Mouse (Mus musculus) heart, postnatal 0 days (tissue): ENCODE measurements around the gene Stxbp6. TPM values are rescaled to one million over a fixed set of nuclear protein-coding genes. Genes with fewer than 3 reads are reported as not detected.

Source experiments
- ATAC-seq: fragments of 200-750 bp; cut with Nextera tagmentation; 2 replicates; pipeline ENCODE4 v1.8.0; 2017; ENCODE audit warnings: low read depth, moderate number of reproducible peaks, moderate library complexity; ENCODE audit not compliant: insufficient read depth
- DNase-seq: peaks from one replicate; pipeline ENCODE4 v3.0.0-alpha.2; 2016; ENCODE audit warnings: low spot score
- H3K27ac ChIP-seq: fragments of 300-500 bp; sonication (generic); 2 replicates; pipeline ENCODE4 v1.5.1; 2014; ENCODE audit warnings: low read depth, mild to moderate bottlenecking
- H3K27me3 ChIP-seq: fragments of 300-500 bp; sonication (generic); 2 replicates; pipeline ENCODE4 v1.6.1; 2014; ENCODE audit warnings: low read length, mixed read lengths; ENCODE audit not compliant: control insufficient read depth, insufficient read depth
- H3K36me3 ChIP-seq: fragments of 300-500 bp; sonication (generic); replicated peaks from 2 replicates; pipeline ENCODE4 v1.6.1; 2014; ENCODE audit warnings: low read length, mixed read lengths; ENCODE audit not compliant: control insufficient read depth, insufficient read depth
- H3K4me1 ChIP-seq: fragments of 300-500 bp; sonication (generic); 2 replicates; pipeline ENCODE4 v1.6.1; 2014; ENCODE audit warnings: antibody characterized with exemption; ENCODE audit not compliant: control insufficient read depth, insufficient read depth
- H3K4me2 ChIP-seq: fragments of 300-500 bp; sonication (generic); 2 replicates; pipeline ENCODE4 v1.6.1; 2014; ENCODE audit warnings: low read depth, mild to moderate bottlenecking, low read length, moderate library complexity
- H3K4me3 ChIP-seq: fragments of 300-500 bp; sonication (generic); 2 replicates; pipeline ENCODE4 v1.5.1; 2014; ENCODE audit warnings: low read depth, low read length
- H3K9ac ChIP-seq: fragments of 300-500 bp; sonication (generic); replicated peaks from 2 replicates; pipeline ENCODE4 v1.6.1; 2014; ENCODE audit warnings: low read depth, low read length, mixed read lengths
- H3K9me3 ChIP-seq: fragments of 300-500 bp; sonication (generic); replicated peaks from 2 replicates; pipeline ENCODE4 v1.6.1; 2016; ENCODE audit warnings: low read length; ENCODE audit not compliant: control insufficient read depth
- CTCF ChIP-seq: IDR thresholded peaks from 2 replicates; pipeline ENCODE4 v1.5.1; 2016; ENCODE audit warnings: antibody characterized with exemption, control low read depth, low read depth
- EP300 ChIP-seq: IDR thresholded peaks from 2 replicates; pipeline ENCODE4 v1.6.1; 2016; ENCODE audit warnings: antibody characterized with exemption, low read depth
- WGBS: fragments of 180-500 bp; shearing (Covaris S2); extraction: QIAGEN DNeasy Blood & Tissue Kit; methylation state at CpG from one replicate; pipeline ENCODE4 v1.1.7; 2014; 5-methylcytosine and 5-hydroxymethylcytosine counted together
- polyA plus RNA-seq: library from polyadenylated mRNA; unstranded; fragments of >200 nt; fragmentation: Nextera tagmentation; extraction: Ambion mirVana; gene quantifications from 2 replicates; pipeline ENCODE4 v1.2.1, GENCODE M21; 2015
- total RNA-seq: library from RNA; depleted of rRNA; stranded (reverse); fragments of >200 nt; gene quantifications from 2 replicates; pipeline ENCODE4 v1.2.3, GENCODE M21; 2014; ENCODE audit warnings: low replicate concordance

The Stxbp6 gene
- total and polyA plus RNA-seq, 2 experiments from 2014 or later, result 8.0 to 9.1 TPM

DNA sequence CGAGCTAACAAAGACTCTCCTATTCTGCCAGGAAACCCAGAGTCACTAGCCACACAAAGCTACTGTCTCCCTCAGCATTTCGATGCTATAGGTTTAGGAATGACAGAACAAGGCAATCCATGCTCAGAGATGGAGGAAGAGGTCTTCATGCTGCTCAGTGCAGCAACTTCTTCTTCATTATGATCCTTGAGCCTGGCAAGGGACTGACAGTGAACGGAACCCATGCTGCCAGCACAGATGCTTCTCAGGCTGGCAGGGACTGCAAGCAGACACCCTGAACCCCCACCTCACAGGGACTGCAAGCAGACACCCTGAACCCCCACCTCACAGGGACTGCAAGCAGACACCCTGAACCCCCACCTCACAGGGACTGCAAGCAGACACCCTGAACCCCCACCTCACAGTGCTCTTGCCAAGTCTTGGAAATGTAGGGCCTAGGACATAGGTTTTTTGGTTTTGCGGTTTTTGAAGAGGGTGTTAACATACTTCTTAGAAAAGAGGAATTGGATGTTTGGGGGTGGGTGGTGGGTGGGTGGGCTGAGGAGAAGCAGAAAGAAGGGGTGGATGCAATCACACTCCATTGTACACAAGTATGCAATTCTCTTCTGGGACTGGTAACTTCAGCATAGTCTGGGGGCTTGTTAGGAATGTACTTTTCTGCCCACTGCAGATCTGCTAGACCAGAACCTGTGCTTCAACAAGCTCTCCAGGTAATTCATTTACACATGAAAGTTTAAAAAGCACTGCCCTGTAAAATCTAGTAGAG lies 8.1 kb upstream of the Stxbp6 start:
- no peak for DNase-seq
- no peak for ATAC-seq

DNA sequence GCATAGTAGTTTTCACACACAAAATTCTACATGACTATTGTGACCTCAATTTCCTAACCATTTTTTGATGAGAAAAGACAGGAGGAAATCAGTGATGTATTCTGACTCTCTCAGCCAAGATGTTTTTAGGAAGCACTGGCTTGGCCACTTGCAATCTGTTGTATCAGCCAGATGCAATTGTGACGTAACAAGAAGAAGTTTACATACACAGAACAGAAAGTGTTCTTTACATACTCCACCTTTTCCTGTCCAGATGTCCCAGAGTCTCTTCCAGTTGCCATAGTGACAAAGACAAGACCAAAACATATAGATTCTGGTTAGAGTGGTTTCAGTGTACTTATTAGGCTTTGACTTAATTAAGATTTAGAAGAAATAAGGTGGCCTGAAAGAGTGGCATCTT lies 7.1 kb upstream of the Stxbp6 start:
- Histone ChIP-seq H3K4me1 (no peaks in the 10 kb centered on the region), H3K4me3 (no peak overlapping the region), H3K27me3 (no peaks in the 10 kb centered on the region), H3K9ac (no peak overlapping the region), H3K4me2 (no peak overlapping the region), H3K27ac (no peak overlapping the region), H3K9me3 (no peaks in the 10 kb centered on the region), H3K36me3 (no peaks in the 10 kb centered on the region)
- DNase-seq, result no peak
- WGBS, result 40% methylated on average over 1 of the region's 1 CpGs
- TF ChIP-seq CTCF (no peak), EP300 (no peak)
- no peak for ATAC-seq

More for the DNA sequence above, 8.1 kb upstream of the Stxbp6 start:
- WGBS, result 81% methylated on average over 4 of the region's 4 CpGs
- TF ChIP-seq EP300, result no peak
- TF ChIP-seq CTCF, result no peak
- Histone ChIP-seq H3K4me1 (no peaks in the 10 kb centered on the region), H3K4me2 (no peak overlapping the region), H3K9me3 (no peaks in the 10 kb centered on the region), H3K27ac (no peak overlapping the region), H3K9ac (no peak overlapping the region), H3K36me3 (no peaks in the 10 kb centered on the region), H3K27me3 (no peaks in the 10 kb centered on the region), H3K4me3 (no peak overlapping the region)

DNA sequence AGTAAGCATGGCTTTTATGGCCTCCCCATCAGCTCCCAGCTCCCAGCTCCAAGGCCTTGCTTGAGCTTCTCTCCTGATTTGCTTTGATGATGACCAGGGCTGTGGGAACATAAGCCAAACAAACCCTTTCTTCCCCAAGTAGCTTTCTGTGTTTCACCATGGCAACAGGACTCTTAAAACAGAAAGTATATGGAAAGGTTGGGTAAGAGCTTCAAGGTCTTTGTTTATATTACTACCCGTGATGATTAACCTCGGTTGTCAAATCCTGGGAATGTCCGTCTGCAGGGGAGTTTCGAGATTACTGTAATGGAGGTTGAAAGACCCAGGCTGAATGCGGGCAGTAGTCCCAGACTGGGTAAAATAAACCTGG lies 6.2 kb upstream of the Stxbp6 start:
- H3K4me3 ChIP-seq, result no peak overlapping the region
- H3K4me2 ChIP-seq, result no peak overlapping the region
- no peaks in the 10 kb centered on the region for H3K36me3 ChIP-seq
- 0 out of 2 replicates have a peak, but pooled peaks cover under 1% of the 10 kb centered on the region for H3K4me1 ChIP-seq
- ATAC-seq (no peak), DNase-seq (no peak)
- no peak overlapping the region for H3K9ac ChIP-seq
- WGBS, result 51% methylated on average over 5 of the region's 5 CpGs
- no peak overlapping the region for H3K27ac ChIP-seq
- TF ChIP-seq EP300 (no peak), CTCF (no peak)
- no peaks in the 10 kb centered on the region for H3K9me3 ChIP-seq
- no peaks in the 10 kb centered on the region for H3K27me3 ChIP-seq

DNA sequence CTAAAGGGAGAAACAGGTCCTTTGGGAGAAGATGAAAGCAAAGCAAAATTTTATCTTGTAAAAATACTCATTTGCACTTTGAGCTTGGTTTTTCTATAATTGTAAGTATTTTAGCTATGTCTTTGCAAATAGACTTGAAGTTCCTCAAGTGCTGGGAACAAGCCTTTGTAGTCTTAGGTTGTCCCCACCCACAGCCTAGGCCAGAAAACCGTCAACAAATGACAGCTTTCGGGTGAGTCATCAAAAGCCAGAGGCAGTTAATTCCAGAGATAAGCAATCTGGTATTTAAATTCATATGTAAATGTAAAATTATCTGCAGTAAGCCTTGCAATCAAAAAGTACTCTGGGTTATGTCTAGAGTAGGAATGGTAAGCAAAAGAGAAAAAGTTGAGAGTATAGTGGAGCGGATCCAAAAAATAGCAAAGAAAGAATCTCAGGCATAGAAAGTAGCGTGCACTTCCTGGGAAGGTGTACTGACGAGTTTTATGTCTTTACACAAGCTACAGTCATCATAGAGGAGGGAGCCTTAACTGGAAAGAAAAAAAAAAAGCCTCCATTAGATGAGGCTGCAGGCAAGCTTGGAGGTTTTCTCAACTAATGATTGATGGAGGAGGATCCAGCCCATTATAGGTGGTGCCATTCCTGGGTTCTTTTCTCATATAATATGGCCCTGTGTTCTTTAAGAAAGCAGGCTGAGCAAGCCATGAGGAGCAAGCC lies 5.7 kb upstream of the Stxbp6 start:
- Histone ChIP-seq H3K4me1 (0 out of 2 replicates have a peak, but pooled peaks cover 6% of the 10 kb centered on the region), H3K9ac (no peak overlapping the region), H3K36me3 (no peaks in the 10 kb centered on the region), H3K27ac (no peak overlapping the region), H3K4me2 (no peak overlapping the region), H3K27me3 (no peaks in the 10 kb centered on the region), H3K9me3 (no peaks in the 10 kb centered on the region), H3K4me3 (no peak overlapping the region)
- ATAC-seq (no peak), DNase-seq (no peak)
- no peak for TF ChIP-seq EP300
- no peak for TF ChIP-seq CTCF
- 71% methylated on average over 5 of the region's 5 CpGs for WGBS

DNA sequence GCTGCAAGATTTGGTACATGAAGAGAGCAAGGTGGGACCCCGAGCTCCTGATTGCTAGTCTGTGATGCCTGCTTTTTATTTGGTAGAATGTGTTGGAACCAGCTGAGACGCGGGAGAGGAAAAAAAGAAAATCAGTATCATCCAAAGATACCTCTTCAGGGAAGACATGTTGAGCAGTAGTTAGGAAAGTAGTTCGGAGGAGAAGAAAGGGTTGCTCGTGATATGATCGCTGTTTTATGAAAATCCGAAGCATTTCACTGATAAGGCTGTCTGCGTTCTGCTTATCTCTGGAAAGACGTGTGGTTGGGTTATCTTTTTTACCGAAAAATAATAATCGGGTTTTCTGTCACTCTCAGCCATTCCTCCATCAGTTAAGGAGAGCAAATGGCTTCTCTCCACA lies 1.1 kb upstream of the Stxbp6 start:
- TF ChIP-seq EP300 (no peak), CTCF (no peak)
- no peak for DNase-seq
- H3K27ac ChIP-seq, result no peak overlapping the region
- H3K4me2 ChIP-seq, result peak overlapping the region; percentile 99
- WGBS, result 49% methylated on average over 11 of the region's 11 CpGs
- no peaks in the 10 kb centered on the region for H3K9me3 ChIP-seq
- no peaks in the 10 kb centered on the region for H3K27me3 ChIP-seq
- 0 out of 2 replicates have a peak, but pooled peaks cover 7% of the 10 kb centered on the region for H3K4me1 ChIP-seq
- no peak for ATAC-seq
- peak overlapping the region; percentile 77 for H3K4me3 ChIP-seq
- H3K9ac ChIP-seq, result no peak overlapping the region
- H3K36me3 ChIP-seq, result no peaks in the 10 kb centered on the region
